Mouse (Mus musculus) heart, adult 2 months (tissue): Measurements from ENCODE around the gene Dio1.

ENCODE experiments used
- CTCF ChIP-seq: fragments of 200-600 bp; IDR thresholded peaks from 2 replicates; pipeline ENCODE4 v1.8.1; 2022; ENCODE audit warnings: antibody characterized with exemption, mild to moderate bottlenecking, moderate library complexity
- EP300 ChIP-seq: fragments of 200-500 bp; IDR thresholded peaks from 2 replicates; pipeline ENCODE4 v1.6.1; 2011; ENCODE audit warnings: low read depth, low read length, control low read depth; ENCODE audit not compliant: insufficient read depth
- POLR2A ChIP-seq: fragments of 200-500 bp; IDR thresholded peaks from 2 replicates; pipeline ENCODE4 v1.6.1; 2011; ENCODE audit warnings: mild to moderate bottlenecking, low read depth, low read length, control low read depth; ENCODE audit not compliant: insufficient read depth

DNA sequence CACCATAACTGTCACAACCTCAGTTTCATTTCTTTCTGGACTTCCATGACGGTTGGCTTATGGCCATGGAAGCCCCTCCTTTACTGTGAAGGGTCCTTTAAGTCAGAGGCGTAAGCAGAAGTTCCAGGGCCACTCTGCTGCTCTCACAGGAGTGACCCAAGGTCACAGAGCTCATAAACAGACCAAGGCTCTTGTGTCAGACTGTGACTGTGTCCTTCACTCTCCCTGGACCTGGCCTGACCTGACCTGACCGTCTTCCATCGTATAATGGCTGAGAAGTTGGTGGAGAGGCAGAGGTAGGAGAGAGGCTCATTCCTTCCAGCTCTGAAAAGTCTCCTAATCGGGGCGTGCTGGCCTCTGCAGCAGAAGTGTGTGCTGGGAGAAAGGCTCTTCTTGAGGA is 40.3 kb upstream of the Dio1 start:
- no peak for TF ChIP-seq POLR2A
- no peak for TF ChIP-seq CTCF
- no peak for TF ChIP-seq EP300
